Mouse (Mus musculus) inflammation-experienced regulatory T-cells (primary cell): ENCODE data around the gene Gm15319. TPM values are rescaled to one million over a fixed set of nuclear protein-coding genes. Genes with fewer than 3 reads are reported as not detected.

Experiments used
- polyA plus RNA-seq, 2 experiments: library from polyadenylated mRNA; unstranded; fragments of 100-300 nt; shearing (Covaris generic); gene quantifications; one replicate each; pipeline ENCODE4 v1.2.1; 2017

Gene Gm15319
- polyA plus RNA-seq = under 1 TPM in 1 of 2 experiments, not detected in 1; 0.29 TPM

GRCm38 (mm10) chr8:20363110-20363509 lies at the start of gene Gm15319:
TSS of gene Gm15319 (minus strand) at chr8:20363210.

